Mouse (Mus musculus): ENCODE results near the gene Rab5if. TPM values are rescaled to one million over a fixed set of nuclear protein-coding genes. Genes with fewer than 3 reads are reported as not detected.
"Not testable (repeated sequence)": the region's sequence is repeated elsewhere in the genome, so short reads cannot be mapped to it uniquely, and the experiment has no call there.

The Rab5if gene
- total RNA-seq, 2 experiments from 2014 or later, result 46.2 to 109 TPM

- not testable (repeated sequence) for ATAC-seq (replicated peaks; ENCODE audit: low FRiP score, poor library complexity, severe bottlenecking)
Observed at GRCm38 (mm10) chr2:156853584-156853983, 9.3 kb upstream of the Rab5if start.

GRCm38 (mm10) chr2:156853999-156854771 lies 8.7 kb upstream of the Rab5if start:
- ATAC-seq (replicated peaks; ENCODE audit: low FRiP score, poor library complexity, severe bottlenecking), result not testable (repeated sequence)

GRCm38 (mm10) chr2:156856311-156856710 lies 6.6 kb upstream of the Rab5if start:
- no peak for ATAC-seq (replicated peaks; ENCODE audit: low FRiP score, poor library complexity, severe bottlenecking)

- ATAC-seq (replicated peaks; ENCODE audit: low FRiP score, poor library complexity, severe bottlenecking), result no peak
Observed at GRCm38 (mm10) chr2:156857385-156857791, 5.5 kb upstream of the Rab5if start.

GRCm38 (mm10) chr2:156857835-156858234 lies 5.1 kb upstream of the Rab5if start, which contains the start of gene 4930518I15Rik:
Gene 4930518I15Rik (minus strand): TSS chr2:156857946.
- no peak for ATAC-seq (replicated peaks; ENCODE audit: low FRiP score, poor library complexity, severe bottlenecking)

GRCm38 (mm10) chr2:156858671-156859070 lies 4.3 kb upstream of the Rab5if start:
- no peak for ATAC-seq (replicated peaks; ENCODE audit: low FRiP score, poor library complexity, severe bottlenecking)

GRCm38 (mm10) chr2:156862041-156862717 lies 749 bp upstream of the Rab5if start:
- ATAC-seq (replicated peaks; ENCODE audit: low FRiP score, poor library complexity, severe bottlenecking), result peak; percentile 49

GRCm38 (mm10) chr2:156863487-156864160 lies 696 bp downstream of the Rab5if start:
- peak; percentile 52 for ATAC-seq (replicated peaks; ENCODE audit: low FRiP score, poor library complexity, severe bottlenecking)

GRCm38 (mm10) chr2:156864481-156864880 lies 1.6 kb downstream of the Rab5if start:
- no peak for ATAC-seq (replicated peaks; ENCODE audit: low FRiP score, poor library complexity, severe bottlenecking)

GRCm38 (mm10) chr2:156868994-156869393 lies 6.1 kb downstream of the Rab5if start:
- ATAC-seq (replicated peaks; ENCODE audit: low FRiP score, poor library complexity, severe bottlenecking), result no peak

- no peak for ATAC-seq (replicated peaks; ENCODE audit: low FRiP score, poor library complexity, severe bottlenecking)
Observed at GRCm38 (mm10) chr2:156869554-156869953, 6.6 kb downstream of the Rab5if start.

- ATAC-seq (replicated peaks; ENCODE audit: low FRiP score, poor library complexity, severe bottlenecking), result no peak
Observed at GRCm38 (mm10) chr2:156870519-156870918, 7.6 kb downstream of the Rab5if start.

GRCm38 (mm10) chr2:156873629-156874028 lies 10.7 kb downstream of the Rab5if start:
- peak; percentile 81 for ATAC-seq (replicated peaks; ENCODE audit: low FRiP score, poor library complexity, severe bottlenecking)

GRCm38 (mm10) chr2:156874047-156874759 lies 11.3 kb downstream of the Rab5if start:
- ATAC-seq (replicated peaks; ENCODE audit: low FRiP score, poor library complexity, severe bottlenecking), result no peak

GRCm38 (mm10) chr2:156874760-156875510 lies 12.0 kb downstream of the Rab5if start:
- no peak for ATAC-seq (replicated peaks; ENCODE audit: low FRiP score, poor library complexity, severe bottlenecking)

GRCm38 (mm10) chr2:156877726-156878125 lies 14.8 kb downstream of the Rab5if start:
- ATAC-seq (replicated peaks; ENCODE audit: low FRiP score, poor library complexity, severe bottlenecking), result no peak

- no peak for ATAC-seq (replicated peaks; ENCODE audit: low FRiP score, poor library complexity, severe bottlenecking)
Observed at GRCm38 (mm10) chr2:156879541-156879940, 16.6 kb downstream of the Rab5if start.

GRCm38 (mm10) chr2:156882431-156883001 lies 19.6 kb downstream of the Rab5if start:
- ATAC-seq (replicated peaks; ENCODE audit: low FRiP score, poor library complexity, severe bottlenecking), result peak; percentile 82
